Mouse (Mus musculus) midbrain, embryonic 13.5 days (tissue): Measurements from ENCODE around the gene Unc5c. TPM values are rescaled to one million over a fixed set of nuclear protein-coding genes. Genes with fewer than 3 reads are reported as not detected.
A peak's percentile ranks its signal among the peaks of the same experiment; 100 is the strongest.

Experiments
- ATAC-seq: fragments of 200-750 bp; cut with Nextera tagmentation; 2 replicates; pipeline ENCODE4 v1.8.0; 2017; ENCODE audit warnings: mild to moderate bottlenecking, moderate TSS enrichment, moderate library complexity
- H3K27ac ChIP-seq: fragments of 300-500 bp; sonication (generic); 2 replicates; pipeline ENCODE4 v1.5.1; 2015; ENCODE audit warnings: inconsistent platforms, mild to moderate bottlenecking, moderate library complexity
- H3K27me3 ChIP-seq: fragments of 300-500 bp; sonication (generic); 2 replicates; pipeline ENCODE4 v1.6.1; 2015; ENCODE audit warnings: mild to moderate bottlenecking, inconsistent platforms
- H3K36me3 ChIP-seq: fragments of 300-500 bp; sonication (generic); 2 replicates; pipeline ENCODE4 v1.6.1; 2015; ENCODE audit warnings: mild to moderate bottlenecking, inconsistent platforms
- H3K4me1 ChIP-seq: fragments of 300-500 bp; sonication (generic); replicated peaks from 2 replicates; pipeline ENCODE4 v1.6.1; 2015; ENCODE audit warnings: inconsistent platforms
- H3K4me2 ChIP-seq: fragments of 300-500 bp; sonication (generic); replicated peaks from 2 replicates; pipeline ENCODE4 v1.6.1; 2015; ENCODE audit warnings: moderate library complexity, mild to moderate bottlenecking, inconsistent platforms
- H3K4me3 ChIP-seq: fragments of 300-500 bp; sonication (generic); replicated peaks from 2 replicates; pipeline ENCODE4 v1.5.1; 2015; ENCODE audit warnings: mild to moderate bottlenecking, inconsistent platforms
- H3K9ac ChIP-seq: fragments of 300-500 bp; sonication (generic); replicated peaks from 2 replicates; pipeline ENCODE4 v1.6.1; 2015; ENCODE audit warnings: mild to moderate bottlenecking, inconsistent platforms
- H3K9me3 ChIP-seq: fragments of 300-500 bp; sonication (generic); 2 replicates; pipeline ENCODE4 v1.6.1; 2016; ENCODE audit warnings: mild to moderate bottlenecking, inconsistent platforms
- WGBS: fragments of 180-500 bp; shearing (Covaris S2); methylation state at CpG from one replicate; pipeline ENCODE4 v1.1.7; 2015; 5-methylcytosine and 5-hydroxymethylcytosine counted together
- polyA plus RNA-seq: library from polyadenylated mRNA; unstranded; fragments of >200 nt; fragmentation: Nextera tagmentation; extraction: Ambion mirVana; gene quantifications from 2 replicates; pipeline ENCODE4 v1.2.1, GENCODE M21; 2015

The Unc5c gene
- polyA plus RNA-seq, 1 experiment from 2014 or later = 9.9 TPM

- H3K9ac ChIP-seq = no peak overlapping the region
Observed at GRCm38 (mm10) chr3:141528751-141529150, 63.7 kb downstream of the Unc5c start.

GRCm38 (mm10) chr3:141529599-141529998, 64.6 kb downstream of the Unc5c start:
- Histone ChIP-seq H3K27ac (no peak overlapping the region), H3K4me3 (no peak overlapping the region), H3K27me3 (no peaks in the 10 kb centered on the region), H3K4me2 (no peak overlapping the region), H3K9me3 (no peaks in the 10 kb centered on the region), H3K9ac (no peak overlapping the region), H3K36me3 (no peaks in the 10 kb centered on the region), H3K4me1 (0 out of 2 replicates have a peak, but pooled peaks cover 3% of the 10 kb centered on the region)
- no peak for ATAC-seq

More at GRCm38 (mm10) chr3:141528751-141529150, 63.7 kb downstream of the Unc5c start:
- Histone ChIP-seq H3K36me3 (no peaks in the 10 kb centered on the region), H3K4me1 (no peaks in the 10 kb centered on the region), H3K4me3 (no peak overlapping the region), H3K9me3 (no peaks in the 10 kb centered on the region), H3K27ac (no peak overlapping the region), H3K27me3 (no peaks in the 10 kb centered on the region), H3K4me2 (no peak overlapping the region)
- no peak for ATAC-seq

- WGBS = 75% methylated on average over 5 of the region's 5 CpGs
- H3K9me3 ChIP-seq = no peaks in the 10 kb centered on the region
- H3K36me3 ChIP-seq = no peaks in the 10 kb centered on the region
- 0 out of 2 replicates have a peak, but pooled peaks cover 3% of the 10 kb centered on the region for H3K4me1 ChIP-seq
- no peaks in the 10 kb centered on the region for H3K27me3 ChIP-seq
- H3K4me2 ChIP-seq = no peak overlapping the region
- no peak for ATAC-seq
- H3K9ac ChIP-seq = no peak overlapping the region
- no peak overlapping the region for H3K27ac ChIP-seq
- H3K4me3 ChIP-seq = no peak overlapping the region
Observed at GRCm38 (mm10) chr3:141533861-141534260, 68.8 kb downstream of the Unc5c start.

- Histone ChIP-seq H3K9me3 (no peaks in the 10 kb centered on the region), H3K4me2 (no peak overlapping the region), H3K4me3 (no peak overlapping the region), H3K9ac (no peak overlapping the region), H3K4me1 (0 out of 2 replicates have a peak, but pooled peaks cover 3% of the 10 kb centered on the region), H3K27me3 (no peaks in the 10 kb centered on the region), H3K36me3 (no peaks in the 10 kb centered on the region), H3K27ac (no peak overlapping the region)
- no peak for ATAC-seq
- WGBS = 77% methylated on average over 5 of the region's 5 CpGs
Observed at GRCm38 (mm10) chr3:141536857-141537256, 71.8 kb downstream of the Unc5c start.

GRCm38 (mm10) chr3:141538120-141538519, 73.1 kb downstream of the Unc5c start:
- H3K27ac ChIP-seq = no peak overlapping the region
- H3K9me3 ChIP-seq = no peaks in the 10 kb centered on the region
- no peak for ATAC-seq
- H3K9ac ChIP-seq = no peak overlapping the region
- no peaks in the 10 kb centered on the region for H3K36me3 ChIP-seq
- 0 out of 2 replicates have a peak, but pooled peaks cover 3% of the 10 kb centered on the region for H3K4me1 ChIP-seq
- H3K4me2 ChIP-seq = no peak overlapping the region
- no peak overlapping the region for H3K4me3 ChIP-seq
- no peaks in the 10 kb centered on the region for H3K27me3 ChIP-seq
- WGBS = 91% methylated on average over 1 of the region's 1 CpGs

GRCm38 (mm10) chr3:141540749-141541148, 75.7 kb downstream of the Unc5c start:
- H3K27me3 ChIP-seq = no peaks in the 10 kb centered on the region
- no peaks in the 10 kb centered on the region for H3K4me1 ChIP-seq
- H3K27ac ChIP-seq = no peak overlapping the region
- WGBS = 59% methylated on average over 7 of the region's 7 CpGs
- no peaks in the 10 kb centered on the region for H3K9me3 ChIP-seq
- no peak overlapping the region for H3K4me3 ChIP-seq
- ATAC-seq = no peak
- no peak overlapping the region for H3K9ac ChIP-seq
- H3K4me2 ChIP-seq = no peak overlapping the region
- H3K36me3 ChIP-seq = no peaks in the 10 kb centered on the region

- Histone ChIP-seq H3K36me3 (no peaks in the 10 kb centered on the region), H3K4me1 (peaks cover 10% of the 10 kb centered on the region), H3K9ac (no peak overlapping the region), H3K4me2 (no peak overlapping the region), H3K27me3 (no peaks in the 10 kb centered on the region), H3K9me3 (no peaks in the 10 kb centered on the region), H3K27ac (no peak overlapping the region), H3K4me3 (no peak overlapping the region)
- ATAC-seq = no peak; the same call in 1 of the 2 replicates
- 56% methylated on average over 5 of the region's 5 CpGs for WGBS
Observed at GRCm38 (mm10) chr3:141547341-141547814, 82.4 kb downstream of the Unc5c start.

- H3K27ac ChIP-seq = no peak overlapping the region
- H3K4me2 ChIP-seq = no peak overlapping the region
- H3K9ac ChIP-seq = no peak overlapping the region
- H3K4me3 ChIP-seq = no peak overlapping the region
- ATAC-seq = peak; percentile 53; the same call in 1 of the 2 replicates
- no peaks in the 10 kb centered on the region for H3K9me3 ChIP-seq
- no peaks in the 10 kb centered on the region for H3K36me3 ChIP-seq
- H3K27me3 ChIP-seq = no peaks in the 10 kb centered on the region
- 21% methylated on average over 3 of the region's 3 CpGs for WGBS
- peaks cover 10% of the 10 kb centered on the region for H3K4me1 ChIP-seq
Observed at GRCm38 (mm10) chr3:141549661-141550060, 84.6 kb downstream of the Unc5c start.

- Histone ChIP-seq H3K27ac (no peak overlapping the region), H3K9ac (no peak overlapping the region), H3K4me2 (no peak overlapping the region), H3K36me3 (no peaks in the 10 kb centered on the region), H3K4me1 (peaks cover 6% of the 10 kb centered on the region; the same call in 1 of the 2 replicates), H3K27me3 (no peaks in the 10 kb centered on the region), H3K9me3 (no peaks in the 10 kb centered on the region), H3K4me3 (no peak overlapping the region)
- WGBS = 91% methylated on average over 1 of the region's 1 CpGs
- no peak for ATAC-seq
Observed at GRCm38 (mm10) chr3:141552960-141553359, 87.9 kb downstream of the Unc5c start.

GRCm38 (mm10) chr3:141557072-141557471, 92.1 kb downstream of the Unc5c start:
- WGBS = 81% methylated on average over 5 of the region's 5 CpGs
- no peak for ATAC-seq
- H3K27me3 ChIP-seq = no peaks in the 10 kb centered on the region
- H3K4me1 ChIP-seq = peaks cover 12% of the 10 kb centered on the region; the same call in 1 of the 2 replicates
- no peak overlapping the region for H3K27ac ChIP-seq
- H3K9me3 ChIP-seq = no peaks in the 10 kb centered on the region
- no peaks in the 10 kb centered on the region for H3K36me3 ChIP-seq
- no peak overlapping the region for H3K4me3 ChIP-seq
- H3K4me2 ChIP-seq = no peak overlapping the region
- H3K9ac ChIP-seq = no peak overlapping the region

- WGBS = 66% methylated on average over 6 of the region's 6 CpGs
Observed at GRCm38 (mm10) chr3:141575076-141575688, 110.2 kb downstream of the Unc5c start.

GRCm38 (mm10) chr3:141577382-141577781, 112.4 kb downstream of the Unc5c start:
- Histone ChIP-seq H3K9ac (no peak overlapping the region), H3K4me2 (no peak overlapping the region), H3K9me3 (no peaks in the 10 kb centered on the region), H3K4me3 (no peak overlapping the region), H3K4me1 (peaks cover 18% of the 10 kb centered on the region), H3K27ac (no peak overlapping the region), H3K36me3 (no peaks in the 10 kb centered on the region), H3K27me3 (peaks cover 45% of the 10 kb centered on the region)
- WGBS = 56% methylated on average over 2 of the region's 2 CpGs
- ATAC-seq = no peak

More at GRCm38 (mm10) chr3:141575076-141575688, 110.2 kb downstream of the Unc5c start:
- H3K9me3 ChIP-seq = no peaks in the 10 kb centered on the region
- no peak overlapping the region for H3K4me2 ChIP-seq
- no peak for ATAC-seq
- H3K27me3 ChIP-seq = peaks cover 59% of the 10 kb centered on the region
- H3K36me3 ChIP-seq = no peaks in the 10 kb centered on the region
- no peak overlapping the region for H3K27ac ChIP-seq
- no peak overlapping the region for H3K9ac ChIP-seq
- H3K4me1 ChIP-seq = peaks cover 4% of the 10 kb centered on the region; the same call in 1 of the 2 replicates
- no peak overlapping the region for H3K4me3 ChIP-seq
